Mouse (Mus musculus): ENCODE results near the gene Izumo1. TPM values are rescaled to one million over a fixed set of nuclear protein-coding genes. Genes with fewer than 3 reads are reported as not detected.

The Izumo1 gene
- polyA plus RNA-seq, 1 experiment = not detected

- Histone ChIP-seq H3K4me3 (ENCODE audit: insufficient read depth, low read length) (no peak overlapping the region), H3K27ac (ENCODE audit: insufficient read depth, low read depth, low read length) (no peak overlapping the region), H3K4me1 (ENCODE audit: control insufficient read depth, insufficient read depth, low read length) (peaks cover under 1% of the 10 kb centered on the region; the same call in 1 of the 2 replicates)
- no peak for TF ChIP-seq CTCF (IDR thresholded peaks at IDR 0.05; ENCODE audit: low read depth, low read length)
- TF ChIP-seq POLR2A (IDR thresholded peaks at IDR 0.05; ENCODE audit: borderline replicate concordance, low read depth, low read length) = no peak
Measured at GRCm38 (mm10) chr7:45616277-45616676, 5.3 kb upstream of the Izumo1 start.

- TF ChIP-seq CTCF (IDR thresholded peaks at IDR 0.05; ENCODE audit: low read depth, low read length) = no peak
- TF ChIP-seq POLR2A (IDR thresholded peaks at IDR 0.05; ENCODE audit: borderline replicate concordance, low read depth, low read length) = no peak
- Histone ChIP-seq H3K4me1 (ENCODE audit: control insufficient read depth, insufficient read depth, low read length) (no peaks in the 10 kb centered on the region), H3K4me3 (ENCODE audit: insufficient read depth, low read length) (no peak within 1 kb of the TSS), H3K27ac (ENCODE audit: insufficient read depth, low read depth, low read length) (no peak within 1 kb of the TSS)
Measured at GRCm38 (mm10) chr7:45617042-45617695, 4.4 kb upstream of the Izumo1 start, which contains the start of gene Fut1. Fut1 (plus strand) TSS chr7:45617289.

- H3K4me3 ChIP-seq (ENCODE audit: insufficient read depth, low read length) = no peak overlapping the region
- TF ChIP-seq CTCF (IDR thresholded peaks at IDR 0.05; ENCODE audit: low read depth, low read length) = no peak
- TF ChIP-seq POLR2A (IDR thresholded peaks at IDR 0.05; ENCODE audit: borderline replicate concordance, low read depth, low read length) = no peak
Measured at GRCm38 (mm10) chr7:45618316-45618715, 3.3 kb upstream of the Izumo1 start.

GRCm38 (mm10) chr7:45619592-45619991 lies 2.0 kb upstream of the Izumo1 start:
- TF ChIP-seq CTCF (IDR thresholded peaks at IDR 0.05; ENCODE audit: low read depth, low read length) (no peak), POLR2A (IDR thresholded peaks at IDR 0.05; ENCODE audit: borderline replicate concordance, low read depth, low read length) (no peak)
- H3K27ac ChIP-seq (ENCODE audit: insufficient read depth, low read depth, low read length) = no peak overlapping the region
- H3K4me3 ChIP-seq (ENCODE audit: insufficient read depth, low read length) = no peak overlapping the region
- H3K4me1 ChIP-seq (ENCODE audit: control insufficient read depth, insufficient read depth, low read length) = no peaks in the 10 kb centered on the region

More at GRCm38 (mm10) chr7:45618316-45618715, 3.3 kb upstream of the Izumo1 start:
- Histone ChIP-seq H3K27ac (ENCODE audit: insufficient read depth, low read depth, low read length) (no peak overlapping the region), H3K4me1 (ENCODE audit: control insufficient read depth, insufficient read depth, low read length) (no peaks in the 10 kb centered on the region)

- TF ChIP-seq POLR2A (IDR thresholded peaks at IDR 0.05; ENCODE audit: borderline replicate concordance, low read depth, low read length) (no peak), CTCF (IDR thresholded peaks at IDR 0.05; ENCODE audit: low read depth, low read length) (no peak)
- H3K27ac ChIP-seq (ENCODE audit: insufficient read depth, low read depth, low read length) = no peak overlapping the region
Measured at GRCm38 (mm10) chr7:45623507-45623906, 1.9 kb downstream of the Izumo1 start.

GRCm38 (mm10) chr7:45624718-45625117 lies 3.1 kb downstream of the Izumo1 start:
- TF ChIP-seq POLR2A (IDR thresholded peaks at IDR 0.05; ENCODE audit: borderline replicate concordance, low read depth, low read length) (no peak), CTCF (IDR thresholded peaks at IDR 0.05; ENCODE audit: low read depth, low read length) (no peak)
- H3K27ac ChIP-seq (ENCODE audit: insufficient read depth, low read depth, low read length) = no peak overlapping the region

More at GRCm38 (mm10) chr7:45623507-45623906, 1.9 kb downstream of the Izumo1 start:
- Histone ChIP-seq H3K4me1 (ENCODE audit: control insufficient read depth, insufficient read depth, low read length) (0 out of 2 replicates have a peak, but pooled peaks cover 2% of the 10 kb centered on the region), H3K4me3 (ENCODE audit: insufficient read depth, low read length) (no peak overlapping the region)

GRCm38 (mm10) chr7:45625481-45625880 lies 3.9 kb downstream of the Izumo1 start:
- TF ChIP-seq POLR2A (IDR thresholded peaks at IDR 0.05; ENCODE audit: borderline replicate concordance, low read depth, low read length) = no peak
- no peak for TF ChIP-seq CTCF (IDR thresholded peaks at IDR 0.05; ENCODE audit: low read depth, low read length)
- Histone ChIP-seq H3K27ac (ENCODE audit: insufficient read depth, low read depth, low read length) (no peak overlapping the region), H3K4me3 (ENCODE audit: insufficient read depth, low read length) (no peak overlapping the region), H3K4me1 (ENCODE audit: control insufficient read depth, insufficient read depth, low read length) (0 out of 2 replicates have a peak, but pooled peaks cover 2% of the 10 kb centered on the region)

More at GRCm38 (mm10) chr7:45624718-45625117, 3.1 kb downstream of the Izumo1 start:
- Histone ChIP-seq H3K4me3 (ENCODE audit: insufficient read depth, low read length) (no peak overlapping the region), H3K4me1 (ENCODE audit: control insufficient read depth, insufficient read depth, low read length) (0 out of 2 replicates have a peak, but pooled peaks cover 2% of the 10 kb centered on the region)

- TF ChIP-seq POLR2A (IDR thresholded peaks at IDR 0.05; ENCODE audit: borderline replicate concordance, low read depth, low read length) (no peak), CTCF (IDR thresholded peaks at IDR 0.05; ENCODE audit: low read depth, low read length) (no peak)
- no peak overlapping the region for H3K27ac ChIP-seq (ENCODE audit: insufficient read depth, low read depth, low read length)
- 0 out of 2 replicates have a peak, but pooled peaks cover 2% of the 10 kb centered on the region for H3K4me1 ChIP-seq (ENCODE audit: control insufficient read depth, insufficient read depth, low read length)
- no peak overlapping the region for H3K4me3 ChIP-seq (ENCODE audit: insufficient read depth, low read length)
Measured at GRCm38 (mm10) chr7:45626571-45627076, 5.0 kb downstream of the Izumo1 start.

GRCm38 (mm10) chr7:45627261-45627660 lies 5.7 kb downstream of the Izumo1 start, which contains the start of gene Rasip1:
Rasip1 (plus strand) TSS chr7:45627488.
- Histone ChIP-seq H3K4me3 (ENCODE audit: insufficient read depth, low read length) (peak within 1 kb of the TSS; percentile 77), H3K27ac (ENCODE audit: insufficient read depth, low read depth, low read length) (no peak within 1 kb of the TSS), H3K4me1 (ENCODE audit: control insufficient read depth, insufficient read depth, low read length) (0 out of 2 replicates have a peak, but pooled peaks cover 2% of the 10 kb centered on the region)
- no peak for TF ChIP-seq POLR2A (IDR thresholded peaks at IDR 0.05; ENCODE audit: borderline replicate concordance, low read depth, low read length)
- no peak for TF ChIP-seq CTCF (IDR thresholded peaks at IDR 0.05; ENCODE audit: low read depth, low read length)

Data from bone marrow macrophage, adult 2 months (primary cell).